Mouse (Mus musculus) ovary, postnatal 14 days (tissue): ENCODE results near the gene Rnf141.

Source experiments
- DNase-seq: peaks from one replicate; pipeline ENCODE4 v3.0.0; 2022; ENCODE audit warnings: low spot score

Gene Rnf141

GRCm38 (mm10) chr7:110833024-110833423, 11.2 kb downstream of the Rnf141 start:
- no peak for DNase-seq

- no peak for DNase-seq
Measured at GRCm38 (mm10) chr7:110823995-110824953, 20.0 kb downstream of the Rnf141 start.

GRCm38 (mm10) chr7:110823593-110823992, 20.7 kb downstream of the Rnf141 start:
- no peak for DNase-seq

- DNase-seq = no peak
Measured at GRCm38 (mm10) chr7:110823076-110823475, 21.2 kb downstream of the Rnf141 start.

- no peak for DNase-seq
Measured at GRCm38 (mm10) chr7:110822055-110822454, 22.2 kb downstream of the Rnf141 start.

GRCm38 (mm10) chr7:110821653-110822052, 22.6 kb downstream of the Rnf141 start:
- DNase-seq = no peak

GRCm38 (mm10) chr7:110821068-110821467, 23.2 kb downstream of the Rnf141 start:
- DNase-seq = no peak

- no peak for DNase-seq
Measured at GRCm38 (mm10) chr7:110818787-110819350, 25.4 kb downstream of the Rnf141 start.

- no peak for DNase-seq
Measured at GRCm38 (mm10) chr7:110818206-110818605, 26.1 kb downstream of the Rnf141 start.

- no peak for DNase-seq
Measured at GRCm38 (mm10) chr7:110816037-110816436, 28.2 kb downstream of the Rnf141 start.

- DNase-seq = no peak
Measured at GRCm38 (mm10) chr7:110813983-110814382, 30.3 kb downstream of the Rnf141 start.

- DNase-seq = no peak
Measured at GRCm38 (mm10) chr7:110811529-110811928, 32.7 kb downstream of the Rnf141 start.

GRCm38 (mm10) chr7:110810995-110811394, 33.3 kb downstream of the Rnf141 start:
- DNase-seq = no peak

- DNase-seq = no peak
Measured at GRCm38 (mm10) chr7:110809585-110810557, 34.4 kb downstream of the Rnf141 start.

- no peak for DNase-seq
Measured at GRCm38 (mm10) chr7:110808962-110809361, 35.3 kb downstream of the Rnf141 start.

GRCm38 (mm10) chr7:110807460-110808030, 36.7 kb downstream of the Rnf141 start:
- DNase-seq = no peak

GRCm38 (mm10) chr7:110804266-110804665, 40.0 kb downstream of the Rnf141 start:
- no peak for DNase-seq

GRCm38 (mm10) chr7:110803131-110803530, 41.1 kb downstream of the Rnf141 start:
- DNase-seq = no peak

GRCm38 (mm10) chr7:110801028-110801427, 43.2 kb downstream of the Rnf141 start:
- DNase-seq = peak; percentile 81

- no peak for DNase-seq
Measured at GRCm38 (mm10) chr7:110797722-110798409, 46.4 kb downstream of the Rnf141 start.

- DNase-seq = no peak
Measured at GRCm38 (mm10) chr7:110796367-110797051, 47.7 kb downstream of the Rnf141 start.
